Mouse (Mus musculus) embryonic facial prominence, embryonic 15.5 days (tissue): Measurements from ENCODE around the gene Btnl9. TPM values are rescaled to one million over a fixed set of nuclear protein-coding genes. Genes with fewer than 3 reads are reported as not detected.
"Not testable (repeated sequence)": the region's sequence is repeated elsewhere in the genome, so short reads cannot be mapped to it uniquely, and the experiment has no call there.

Source experiments
- ATAC-seq: fragments of 200-750 bp; cut with Nextera tagmentation; 2 replicates; pipeline ENCODE4 v1.8.0; 2017; ENCODE audit warnings: low read depth, moderate TSS enrichment; ENCODE audit not compliant: insufficient number of reproducible peaks, low FRiP score, low TSS enrichment
- H3K27ac ChIP-seq: fragments of 300-500 bp; sonication (generic); replicated peaks from 2 replicates; pipeline ENCODE4 v1.5.1; 2015; ENCODE audit warnings: mild to moderate bottlenecking, inconsistent platforms
- H3K27me3 ChIP-seq: fragments of 300-500 bp; sonication (generic); 2 replicates; pipeline ENCODE4 v1.6.1; 2015; ENCODE audit warnings: inconsistent platforms
- H3K36me3 ChIP-seq: fragments of 300-500 bp; sonication (generic); 2 replicates; pipeline ENCODE4 v1.6.1; 2015; ENCODE audit warnings: mild to moderate bottlenecking, inconsistent platforms
- H3K4me1 ChIP-seq: fragments of 300-500 bp; sonication (generic); 2 replicates; pipeline ENCODE4 v1.6.1; 2015; ENCODE audit warnings: inconsistent platforms
- H3K4me2 ChIP-seq: fragments of 300-500 bp; sonication (generic); replicated peaks from 2 replicates; pipeline ENCODE4 v1.6.1; 2015; ENCODE audit warnings: mild to moderate bottlenecking, inconsistent platforms
- H3K4me3 ChIP-seq: fragments of 300-500 bp; sonication (generic); replicated peaks from 2 replicates; pipeline ENCODE4 v1.5.1; 2015; ENCODE audit warnings: mild to moderate bottlenecking, inconsistent platforms
- H3K9ac ChIP-seq: fragments of 300-500 bp; sonication (generic); 2 replicates; pipeline ENCODE4 v1.6.1; 2015; ENCODE audit warnings: inconsistent platforms
- H3K9me3 ChIP-seq: fragments of 300-500 bp; sonication (generic); replicated peaks from 2 replicates; pipeline ENCODE4 v1.6.1; 2016; ENCODE audit warnings: inconsistent platforms
- WGBS: fragments of 180-500 bp; shearing (Covaris S2); methylation state at CpG from one replicate; pipeline ENCODE4 v1.1.7; 2015; 5-methylcytosine and 5-hydroxymethylcytosine counted together
- polyA plus RNA-seq: library from polyadenylated mRNA; unstranded; fragments of >200 nt; fragmentation: Nextera tagmentation; extraction: Ambion mirVana; gene quantifications from 2 replicates; pipeline ENCODE4 v1.2.1, GENCODE M21; 2015

Btnl9 gene
- polyA plus RNA-seq, 1 experiment from 2014 or later = 1.7 TPM

DNA sequence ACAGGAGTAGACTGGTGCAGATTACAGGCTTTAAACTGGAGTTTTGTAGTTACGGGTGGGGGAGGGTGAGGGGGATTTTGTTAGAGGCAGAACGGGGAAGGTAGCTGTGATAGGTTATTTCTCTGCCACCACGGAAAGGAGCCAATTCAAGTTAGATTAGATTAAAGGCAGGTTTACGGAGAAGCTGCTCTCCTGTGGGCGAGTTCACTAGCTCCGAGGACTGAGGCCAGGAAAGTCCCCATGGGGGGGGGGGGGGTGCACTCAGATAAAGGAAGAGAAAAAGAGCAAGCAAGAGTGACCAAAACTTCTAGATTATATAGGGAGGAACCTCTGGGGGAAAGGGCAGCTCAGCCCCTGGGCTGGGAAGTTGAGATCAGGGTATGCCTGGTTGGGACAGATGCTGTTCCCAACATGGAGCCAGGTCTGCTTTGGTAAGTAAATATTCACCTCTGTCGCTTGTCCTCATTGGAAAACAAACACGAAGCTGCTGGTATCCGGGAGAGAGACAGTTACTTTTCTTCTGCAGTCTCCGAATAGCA lies 15.6 kb upstream of the Btnl9 start:
- peaks cover 9% of the 10 kb centered on the region for H3K4me1 ChIP-seq
- H3K4me3 ChIP-seq = peak overlapping the region; percentile 88
- H3K9me3 ChIP-seq = no peaks in the 10 kb centered on the region
- no peak for ATAC-seq
- H3K4me2 ChIP-seq = peak overlapping the region; percentile 67
- H3K27me3 ChIP-seq = no peaks in the 10 kb centered on the region
- WGBS = 2% methylated on average over 10 of the region's 10 CpGs
- peak overlapping the region; percentile 99 for H3K9ac ChIP-seq
- peaks cover 7% of the 10 kb centered on the region; the same call in 1 of the 2 replicates for H3K36me3 ChIP-seq
- H3K27ac ChIP-seq = peak overlapping the region; percentile 99

- peak overlapping the region; percentile 99; the same call in 1 of the 2 replicates for H3K27ac ChIP-seq
- peak overlapping the region; percentile 99; the same call in 1 of the 2 replicates for H3K9ac ChIP-seq
- H3K4me2 ChIP-seq = peak overlapping the region; percentile 67
- 60% methylated on average over 2 of the region's 2 CpGs for WGBS
- H3K9me3 ChIP-seq = no peaks in the 10 kb centered on the region
- H3K27me3 ChIP-seq = no peaks in the 10 kb centered on the region
- peaks cover 9% of the 10 kb centered on the region for H3K4me1 ChIP-seq
- peak overlapping the region; percentile 88 for H3K4me3 ChIP-seq
- ATAC-seq = no peak
- peaks cover 7% of the 10 kb centered on the region; the same call in 1 of the 2 replicates for H3K36me3 ChIP-seq
These were observed 15.1 kb upstream of the Btnl9 start for GRCm38 (mm10) chr11:49202071-49202470.

DNA sequence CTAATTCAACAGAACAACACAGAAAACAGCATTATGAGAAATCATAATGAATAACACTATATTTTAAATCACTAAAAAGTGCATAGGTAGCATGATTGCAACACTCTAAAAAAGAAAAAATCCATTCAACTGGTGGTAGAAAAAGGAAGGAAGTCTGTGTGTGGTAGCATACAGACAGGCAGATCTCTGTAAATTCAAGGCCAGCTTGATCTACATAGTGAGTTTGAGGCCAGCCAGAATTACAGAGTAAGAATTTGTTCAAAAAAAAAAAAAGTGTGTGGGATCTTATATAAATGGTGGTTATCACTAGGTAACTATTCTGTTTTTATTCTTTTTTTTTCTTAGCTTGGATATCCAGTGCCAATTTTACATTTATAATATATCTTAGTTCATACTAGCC lies 14.2 kb upstream of the Btnl9 start:
- H3K27ac ChIP-seq = no peak overlapping the region
- ATAC-seq = no peak
- no peak overlapping the region for H3K4me3 ChIP-seq

GRCm38 (mm10) chr11:49200666-49201065 lies 13.7 kb upstream of the Btnl9 start:
- ATAC-seq = no peak

More for the DNA sequence above, 14.2 kb upstream of the Btnl9 start:
- Histone ChIP-seq H3K4me1 (peaks cover 9% of the 10 kb centered on the region), H3K9ac (no peak overlapping the region), H3K27me3 (no peaks in the 10 kb centered on the region), H3K9me3 (no peaks in the 10 kb centered on the region), H3K36me3 (peaks cover under 1% of the 10 kb centered on the region; the same call in 1 of the 2 replicates), H3K4me2 (no peak overlapping the region)

DNA sequence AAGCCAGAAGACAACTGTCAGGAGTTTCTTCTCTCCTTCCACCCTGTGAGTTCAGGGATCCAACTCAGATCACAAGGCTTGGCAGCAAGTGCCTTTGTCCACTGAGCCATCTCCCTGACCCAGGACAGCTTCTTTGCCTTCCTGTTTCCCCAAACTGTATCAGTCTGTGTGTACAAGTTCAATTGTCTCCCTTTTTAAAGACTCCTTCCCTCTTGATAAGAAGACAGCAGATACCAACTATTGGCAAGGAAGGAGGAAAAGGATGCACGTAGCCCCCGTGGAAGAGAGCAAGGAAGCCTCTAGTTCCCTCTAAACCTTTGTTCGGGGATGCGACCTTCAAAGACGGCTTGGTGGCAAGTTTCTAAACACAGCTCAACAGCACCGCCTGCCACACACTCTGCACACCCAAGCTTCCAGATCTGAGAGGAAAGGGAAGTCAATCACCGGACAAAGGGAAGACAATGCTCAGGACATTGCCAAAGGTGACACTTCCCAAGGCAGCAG lies 8.9 kb upstream of the Btnl9 start:
- Histone ChIP-seq H3K36me3 (no peaks in the 10 kb centered on the region), H3K27me3 (no peaks in the 10 kb centered on the region), H3K4me3 (no peak overlapping the region), H3K4me2 (no peak overlapping the region), H3K9ac (no peak overlapping the region), H3K27ac (no peak overlapping the region), H3K4me1 (no peaks in the 10 kb centered on the region), H3K9me3 (no peaks in the 10 kb centered on the region)
- 89% methylated on average over 7 of the region's 7 CpGs for WGBS
- no peak for ATAC-seq

More at GRCm38 (mm10) chr11:49200666-49201065, 13.7 kb upstream of the Btnl9 start:
- Histone ChIP-seq H3K36me3 (no peaks in the 10 kb centered on the region), H3K27ac (no peak overlapping the region), H3K9me3 (no peaks in the 10 kb centered on the region), H3K4me2 (no peak overlapping the region), H3K27me3 (no peaks in the 10 kb centered on the region), H3K4me3 (no peak overlapping the region), H3K9ac (no peak overlapping the region), H3K4me1 (peaks cover 9% of the 10 kb centered on the region)

DNA sequence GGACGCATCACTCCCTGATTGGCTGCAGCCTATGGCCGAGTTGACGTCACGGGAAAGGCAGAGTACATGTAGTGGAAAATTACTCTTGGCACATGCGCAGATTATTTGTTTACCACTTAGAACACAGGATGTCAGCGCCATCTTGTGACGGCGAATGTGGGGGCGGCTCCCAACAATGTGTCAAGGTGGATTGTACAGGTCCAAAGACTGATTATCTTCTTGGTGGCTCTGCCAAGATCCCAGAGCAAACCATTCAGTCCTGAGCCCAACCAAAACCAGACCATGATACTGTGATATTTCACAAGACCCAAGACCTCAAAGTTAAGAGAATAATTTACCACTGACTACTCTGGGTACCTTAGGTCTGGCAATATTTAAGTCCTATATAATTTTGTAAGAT lies 7.8 kb upstream of the Btnl9 start:
- ATAC-seq, H3K4me3 ChIP-seq, H3K36me3 ChIP-seq, H3K4me1 ChIP-seq, H3K4me2 ChIP-seq, H3K27me3 ChIP-seq, H3K9me3 ChIP-seq, H3K9ac ChIP-seq, H3K27ac ChIP-seq: not testable (repeated sequence)
- WGBS = 91% methylated on average over 9 of the region's 9 CpGs

DNA sequence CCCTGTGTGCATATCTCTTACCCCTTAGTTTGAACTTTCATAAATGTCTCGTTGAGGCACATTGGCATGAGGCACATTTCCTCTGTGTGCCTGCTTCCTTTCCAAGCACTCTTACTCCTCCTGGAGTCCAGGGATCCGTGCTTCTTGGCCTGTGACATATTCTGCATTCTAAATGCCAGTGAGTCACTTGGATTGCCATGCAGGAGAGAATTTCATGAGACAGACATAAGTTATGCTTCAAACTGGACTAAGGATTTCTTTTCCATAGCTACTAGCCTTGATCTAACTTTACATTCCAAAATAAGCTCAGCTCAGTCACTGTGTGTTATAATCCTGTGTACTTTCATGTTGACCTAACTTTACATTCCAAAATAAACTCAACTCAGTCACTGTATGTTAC lies 4.1 kb upstream of the Btnl9 start:
- Histone ChIP-seq H3K9me3 (no peaks in the 10 kb centered on the region), H3K9ac (no peak overlapping the region), H3K4me1 (no peaks in the 10 kb centered on the region), H3K27me3 (no peaks in the 10 kb centered on the region; the same call in 1 of the 2 replicates), H3K27ac (no peak overlapping the region), H3K36me3 (no peaks in the 10 kb centered on the region), H3K4me2 (no peak overlapping the region), H3K4me3 (no peak overlapping the region)
- WGBS = 51% methylated on average over 2 of the region's 2 CpGs
- no peak for ATAC-seq

- 3% methylated on average over 7 of the region's 7 CpGs for WGBS
- no peak overlapping the region for H3K4me2 ChIP-seq
These were observed 2.8 kb upstream of the Btnl9 start for GRCm38 (mm10) chr11:49189737-49190136.

DNA sequence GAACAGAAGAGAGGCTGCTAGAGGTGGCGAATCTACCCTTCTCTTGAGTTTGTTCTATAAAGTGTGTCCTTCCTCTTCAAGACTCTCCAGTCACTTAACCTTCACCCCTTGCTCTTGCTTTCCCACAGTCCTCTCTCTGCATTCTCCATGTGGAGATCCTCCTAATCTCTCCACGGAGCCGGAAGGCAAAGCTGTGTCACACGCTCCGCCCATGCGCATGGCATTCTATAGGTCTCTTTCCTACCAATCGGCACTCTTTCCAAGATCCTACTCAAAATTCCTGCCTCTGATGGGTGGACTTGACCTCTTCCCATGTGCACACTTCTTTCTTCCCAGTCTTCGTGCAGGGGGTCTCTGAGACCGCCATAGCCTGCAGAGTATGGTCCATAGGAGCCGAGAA lies 742 bp upstream of the Btnl9 start:
- no peaks in the 10 kb centered on the region for H3K36me3 ChIP-seq
- no peak for ATAC-seq
- H3K4me2 ChIP-seq = no peak overlapping the region
- H3K9ac ChIP-seq = no peak overlapping the region
- no peak overlapping the region for H3K27ac ChIP-seq
- WGBS = 76% methylated on average over 10 of the region's 10 CpGs
- H3K4me3 ChIP-seq = no peak overlapping the region
- H3K27me3 ChIP-seq = no peaks in the 10 kb centered on the region; the same call in 1 of the 2 replicates
- H3K4me1 ChIP-seq = no peaks in the 10 kb centered on the region
- H3K9me3 ChIP-seq = no peaks in the 10 kb centered on the region

More at GRCm38 (mm10) chr11:49189737-49190136, 2.8 kb upstream of the Btnl9 start:
- no peak for ATAC-seq
- H3K4me1 ChIP-seq = no peaks in the 10 kb centered on the region
- H3K9ac ChIP-seq = no peak overlapping the region
- H3K9me3 ChIP-seq = no peaks in the 10 kb centered on the region
- no peak overlapping the region for H3K27ac ChIP-seq
- H3K36me3 ChIP-seq = no peaks in the 10 kb centered on the region
- H3K27me3 ChIP-seq = no peaks in the 10 kb centered on the region; the same call in 1 of the 2 replicates
- H3K4me3 ChIP-seq = no peak overlapping the region

DNA sequence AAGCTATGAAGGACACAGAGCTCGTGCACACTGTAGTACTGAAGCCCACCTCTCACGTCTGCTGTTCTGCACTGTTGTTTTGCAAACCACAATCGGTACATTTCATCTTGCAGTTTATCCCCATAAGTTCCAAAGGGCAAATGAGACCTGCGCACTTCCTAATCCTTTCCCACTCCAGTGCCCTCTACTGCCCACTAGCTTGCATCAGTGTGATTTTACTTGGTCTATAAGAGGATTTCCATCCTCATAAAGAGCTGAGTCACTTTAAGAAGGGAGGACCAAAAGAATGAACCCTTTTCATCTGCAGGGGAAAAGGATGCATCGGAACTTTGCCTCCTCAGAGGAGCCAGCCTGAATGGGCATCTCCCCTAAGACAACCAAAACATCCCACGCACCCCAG lies 507 bp downstream of the Btnl9 start:
- Histone ChIP-seq H3K27me3 (no peaks in the 10 kb centered on the region; the same call in 1 of the 2 replicates), H3K9me3 (no peaks in the 10 kb centered on the region), H3K4me3 (no peak overlapping the region), H3K4me1 (no peaks in the 10 kb centered on the region), H3K36me3 (no peaks in the 10 kb centered on the region), H3K9ac (no peak overlapping the region), H3K4me2 (no peak overlapping the region), H3K27ac (no peak overlapping the region)
- no peak for ATAC-seq
- WGBS = 79% methylated on average over 6 of the region's 6 CpGs

- Histone ChIP-seq H3K9me3 (no peaks in the 10 kb centered on the region), H3K4me3 (no peak overlapping the region), H3K36me3 (no peaks in the 10 kb centered on the region), H3K9ac (no peak overlapping the region), H3K27me3 (no peaks in the 10 kb centered on the region; the same call in 1 of the 2 replicates), H3K4me2 (no peak overlapping the region), H3K27ac (no peak overlapping the region), H3K4me1 (no peaks in the 10 kb centered on the region)
- 61% methylated on average over 1 of the region's 1 CpGs for WGBS
- ATAC-seq = no peak
These were observed 3.8 kb downstream of the Btnl9 start for GRCm38 (mm10) chr11:49183172-49183571.
